Mouse (Mus musculus) spleen, adult 2 months (tissue): Measurements from ENCODE around the gene Entpd7. TPM values are rescaled to one million over a fixed set of nuclear protein-coding genes. Genes with fewer than 3 reads are reported as not detected.
A peak's percentile ranks its signal among the peaks of the same experiment; 100 is the strongest.

Source experiments
- DNase-seq, 2 experiments: peaks; one replicate each; pipeline versions ENCODE4 v3.0.0 to v3.0.0-alpha.2; 2012 to 2021; ENCODE audit warnings: low spot score in 2 of 2, low read depth in 1 of 2
- H3K27ac ChIP-seq: fragments of 200-500 bp; 2 replicates; pipeline ENCODE4 v1.5.1; 2012; ENCODE audit warnings: low read length, inconsistent platforms; ENCODE audit not compliant: insufficient read depth
- H3K27me3 ChIP-seq: fragments of 200-500 bp; 2 replicates; pipeline ENCODE4 v1.6.1; 2012; ENCODE audit warnings: mild to moderate bottlenecking, moderate library complexity, low read length, inconsistent platforms; ENCODE audit not compliant: control insufficient read depth, insufficient read depth
- H3K36me3 ChIP-seq: fragments of 200-500 bp; 2 replicates; pipeline ENCODE4 v1.6.1; 2012; ENCODE audit warnings: mild to moderate bottlenecking, low read length, inconsistent platforms; ENCODE audit not compliant: control insufficient read depth, insufficient read depth
- H3K4me1 ChIP-seq: fragments of 200-500 bp; 2 replicates; pipeline ENCODE4 v1.6.1; 2011; ENCODE audit warnings: inconsistent platforms; ENCODE audit not compliant: control insufficient read depth, insufficient read depth, insufficient read length
- H3K4me3 ChIP-seq: fragments of 200-500 bp; 2 replicates; pipeline ENCODE4 v1.5.1; 2011; ENCODE audit warnings: mild to moderate bottlenecking, inconsistent platforms; ENCODE audit not compliant: insufficient read depth, insufficient read length; ENCODE audit errors: extremely low read depth
- CTCF ChIP-seq: fragments of 200-500 bp; IDR thresholded peaks from 2 replicates; pipeline ENCODE4 v1.5.1; 2011; ENCODE audit warnings: mild to moderate bottlenecking, inconsistent platforms; ENCODE audit not compliant: insufficient read depth, insufficient read length, insufficient replicate concordance; ENCODE audit errors: extremely low read depth
- POLR2A ChIP-seq: fragments of 200-500 bp; IDR thresholded peaks from 2 replicates; pipeline ENCODE4 v1.6.1; 2011; ENCODE audit warnings: low read depth, low read length, inconsistent platforms
- WGBS: fragments of 180-500 bp; shearing (Covaris S2); methylation state at CpG from one replicate; pipeline ENCODE4 v1.1.7; 2018; 5-methylcytosine and 5-hydroxymethylcytosine counted together
- polyA plus RNA-seq: library from polyadenylated mRNA; depleted of rRNA; stranded (reverse); fragments of >200 nt; gene quantifications from 2 replicates; pipeline ENCODE4 v1.2.3, GENCODE M21; 2012

Gene Entpd7
- polyA plus RNA-seq, 1 experiment = 3.5 TPM

DNA sequence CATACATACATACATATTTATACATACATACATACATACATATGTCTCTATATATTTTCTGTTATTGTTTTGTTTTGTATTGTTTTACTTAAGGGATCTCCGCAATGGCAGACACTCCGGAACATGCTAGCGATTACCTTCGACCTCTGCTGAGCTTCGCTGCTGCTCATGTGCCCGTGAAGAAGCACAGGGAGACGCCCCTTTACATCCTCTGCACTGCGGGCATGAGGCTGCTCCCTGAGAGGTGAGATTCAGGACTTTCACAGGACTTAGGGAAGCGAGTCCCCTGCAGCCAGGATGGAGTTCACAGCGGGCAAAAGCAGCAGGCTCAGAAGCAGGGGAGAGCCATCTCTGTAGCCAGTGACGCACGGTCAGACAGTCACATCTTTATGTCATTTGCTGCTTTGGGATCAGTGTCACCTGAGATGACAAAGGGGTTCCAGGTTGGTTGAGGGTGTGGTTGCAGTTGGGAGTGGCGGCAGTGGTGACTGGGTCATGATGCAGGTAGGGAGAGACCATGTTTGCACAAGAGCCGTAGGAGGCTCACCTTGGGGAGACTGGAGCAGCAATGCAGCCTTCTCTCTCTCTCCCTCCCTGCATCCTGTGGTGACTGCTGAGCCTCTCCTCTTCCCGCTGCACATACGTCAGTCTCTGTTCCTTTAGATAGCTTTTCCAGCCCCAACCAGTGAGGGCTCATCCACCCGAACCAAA is 15.5 kb downstream of the Entpd7 start:
- Histone ChIP-seq H3K27ac (no peak overlapping the region), H3K4me1 (peaks cover under 1% of the 10 kb centered on the region; the same call in 1 of the 2 replicates), H3K4me3 (no peak overlapping the region), H3K27me3 (no peaks in the 10 kb centered on the region), H3K36me3 (peaks cover 2% of the 10 kb centered on the region)
- DNase-seq = no peak
- TF ChIP-seq CTCF (no peak), POLR2A (no peak)
- WGBS = 95% methylated on average over 17 of the region's 17 CpGs

DNA sequence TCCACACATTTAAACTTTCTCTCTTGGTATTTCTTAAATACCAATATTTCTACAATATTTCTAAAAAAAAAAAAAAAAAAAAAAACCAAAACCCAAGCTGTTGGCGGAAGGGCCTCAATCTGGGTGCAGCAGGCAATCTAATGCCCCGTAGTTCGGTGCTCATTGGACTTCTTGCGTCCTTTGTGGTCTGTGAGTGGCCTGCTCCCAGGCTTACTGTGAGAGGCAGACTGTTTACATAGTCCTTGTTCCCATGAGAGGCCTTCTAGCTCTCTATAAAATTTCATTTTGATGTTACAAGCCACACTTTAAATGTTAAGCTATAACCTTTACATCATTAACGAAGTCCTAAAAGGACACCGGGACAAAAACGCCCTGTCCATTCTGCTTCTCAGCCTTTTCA is 18.7 kb downstream of the Entpd7 start:
- 95% methylated on average over 7 of the region's 7 CpGs for whole genome bisulfite sequencing
- Histone ChIP-seq H3K27me3 (no peaks in the 10 kb centered on the region), H3K4me3 (no peak overlapping the region), H3K4me1 (peaks cover 8% of the 10 kb centered on the region; the same call in 1 of the 2 replicates), H3K27ac (no peak overlapping the region), H3K36me3 (peaks cover 2% of the 10 kb centered on the region)
- DNase-seq = no peak
- TF ChIP-seq POLR2A = no peak

DNA sequence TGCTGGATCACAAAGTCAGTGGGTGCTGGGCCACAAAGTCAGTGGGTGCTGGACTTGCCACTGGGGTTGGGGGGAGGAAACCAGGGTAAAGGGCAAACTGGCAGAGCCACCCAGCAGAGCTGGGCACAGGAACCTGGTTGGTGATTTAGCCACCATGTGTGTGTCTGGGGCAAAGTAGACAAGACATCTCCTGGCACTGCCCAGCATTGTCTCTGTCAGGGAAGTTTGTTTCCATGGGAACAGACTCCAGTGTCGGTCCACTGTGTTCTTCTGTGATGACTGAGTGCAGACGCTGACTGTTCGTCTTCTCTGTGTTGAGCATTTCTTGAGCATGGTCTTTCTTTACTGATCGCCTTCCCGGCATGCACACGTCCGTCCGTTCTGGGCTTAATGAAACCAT is 19.8 kb downstream of the Entpd7 start:
- Histone ChIP-seq H3K4me3 (no peak overlapping the region), H3K36me3 (peaks cover 1% of the 10 kb centered on the region), H3K27ac (peak overlapping the region; percentile 9; the same call in 1 of the 2 replicates), H3K4me1 (peaks cover 8% of the 10 kb centered on the region; the same call in 1 of the 2 replicates), H3K27me3 (no peaks in the 10 kb centered on the region)
- no peak for TF ChIP-seq POLR2A
- no peak for TF ChIP-seq CTCF
- DNase-seq = no peak
- 94% methylated on average over 8 of the region's 8 CpGs for WGBS

DNA sequence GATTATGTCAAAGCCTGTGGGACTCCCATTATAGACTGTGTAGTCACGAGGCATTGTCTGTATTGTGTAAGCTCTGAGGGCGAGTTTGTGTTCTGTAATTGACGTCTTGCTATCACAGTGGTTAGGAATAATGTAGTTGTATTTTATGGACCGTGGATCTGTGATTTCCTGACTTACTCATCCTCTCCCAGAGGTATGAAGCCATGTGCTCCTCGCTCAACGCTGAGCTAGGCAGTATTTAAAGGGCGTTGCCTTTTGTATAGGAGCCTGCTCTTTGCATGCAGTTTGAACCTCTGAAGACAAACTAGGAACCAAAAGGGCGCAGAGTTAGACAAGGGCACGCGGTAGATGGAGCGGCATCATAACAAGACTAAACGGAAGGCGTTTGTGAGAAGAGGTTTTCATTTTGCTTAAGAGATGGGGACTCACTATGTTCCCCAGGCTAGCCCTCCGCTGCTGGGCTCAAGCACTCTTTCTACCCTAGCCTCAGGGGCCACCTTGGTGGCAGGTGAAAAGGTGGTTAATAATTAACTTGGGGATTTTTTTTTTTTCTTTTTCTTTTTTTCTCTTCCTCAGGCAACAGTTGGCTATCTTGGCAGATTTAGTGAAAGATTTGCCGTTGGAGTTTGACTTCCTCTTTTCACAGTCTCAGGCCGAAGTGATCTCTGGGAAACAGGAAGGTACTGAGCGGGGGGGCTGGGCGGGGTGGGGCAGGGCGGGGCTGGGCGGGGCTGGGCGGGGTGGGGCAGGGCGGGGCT is 21.9 kb downstream of the Entpd7 start:
- WGBS = 22% methylated on average over 21 of the region's 22 CpGs
- DNase-seq = peak; percentile 29 to 54
- H3K27me3 ChIP-seq = no peaks in the 10 kb centered on the region
- H3K4me3 ChIP-seq = peak overlapping the region; percentile 39; the same call in 1 of the 2 replicates
- no peak for TF ChIP-seq CTCF
- H3K4me1 ChIP-seq = peaks cover 8% of the 10 kb centered on the region; the same call in 1 of the 2 replicates
- peak overlapping the region; percentile 97 for H3K27ac ChIP-seq
- no peaks in the 10 kb centered on the region; the same call in 1 of the 2 replicates for H3K36me3 ChIP-seq

DNA sequence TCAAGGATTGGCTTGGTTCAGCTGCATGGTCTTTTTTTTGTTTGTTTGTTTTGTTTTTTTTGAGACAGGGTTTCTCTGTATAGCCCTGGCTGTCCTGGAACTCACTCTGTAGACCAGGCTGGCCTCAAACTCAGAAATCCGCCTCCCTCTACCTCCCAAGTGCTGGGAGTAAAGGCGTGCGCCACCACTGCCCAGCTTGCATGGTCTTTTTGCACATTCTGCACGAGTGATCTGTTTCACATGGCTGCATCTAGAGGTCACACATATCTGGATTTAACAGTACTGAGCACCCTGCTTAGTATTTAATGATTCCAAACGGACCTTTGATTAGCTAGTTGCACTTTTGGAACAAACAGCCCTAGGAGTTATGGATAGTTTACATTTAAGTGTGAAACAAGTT is 22.5 kb downstream of the Entpd7 start:
- no peak for DNase-seq
- Histone ChIP-seq H3K36me3 (no peaks in the 10 kb centered on the region; the same call in 1 of the 2 replicates), H3K27me3 (no peaks in the 10 kb centered on the region), H3K27ac (no peak overlapping the region), H3K4me1 (peaks cover 8% of the 10 kb centered on the region; the same call in 1 of the 2 replicates), H3K4me3 (no peak overlapping the region)
- no peak for TF ChIP-seq CTCF
- no peak for TF ChIP-seq POLR2A
- WGBS = 60% methylated on average over 5 of the region's 5 CpGs

DNA sequence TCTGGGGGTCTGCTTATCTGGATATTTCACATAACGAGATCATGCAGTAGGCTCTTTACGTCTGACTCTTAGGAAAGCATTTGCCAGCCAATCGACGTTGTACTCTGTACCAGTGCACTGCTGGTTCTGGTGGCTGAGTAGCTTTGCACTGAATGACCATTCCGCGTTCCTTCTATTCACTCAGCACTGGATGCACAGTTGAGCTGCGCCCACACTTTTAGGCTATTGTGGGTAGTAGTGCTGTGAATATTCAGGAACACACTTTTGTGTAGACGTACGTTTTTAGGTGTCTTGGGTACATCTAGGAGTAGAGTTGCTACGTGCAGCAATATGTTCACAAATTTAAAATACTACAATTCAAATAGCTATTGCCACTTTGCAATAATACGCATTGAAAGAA is 30.6 kb downstream of the Entpd7 start:
- no peaks in the 10 kb centered on the region for H3K27me3 ChIP-seq
- WGBS = 95% methylated on average over 11 of the region's 11 CpGs
- no peak overlapping the region for H3K4me3 ChIP-seq
- no peak overlapping the region for H3K27ac ChIP-seq
- DNase-seq = no peak
- H3K4me1 ChIP-seq = no peaks in the 10 kb centered on the region; the same call in 1 of the 2 replicates
- H3K36me3 ChIP-seq = peaks cover 13% of the 10 kb centered on the region
- TF ChIP-seq CTCF (no peak), POLR2A (no peak)
